Mouse (Mus musculus) yolk sac, embryonic 10.5 days (tissue): ENCODE results near the gene Szt2.

Source experiments
- DNase-seq: peaks from one replicate; pipeline ENCODE4 v3.0.0-alpha.2; 2017; ENCODE audit warnings: low spot score

The Szt2 gene

GRCm38 (mm10) chr4:118409142-118409900 is at the start of gene Szt2, which contains the start of gene Med8:
Gene Szt2, minus strand, starts transcription at chr4:118409273.
Gene Med8, plus strand, starts transcription at chr4:118409337.
- DNase-seq: peak; percentile 94

- DNase-seq: no peak
Observed at GRCm38 (mm10) chr4:118457345-118457975, 48.4 kb upstream of the Szt2 start, which contains the start of gene Mpl. Gene Mpl, minus strand, starts transcription at chr4:118457513.

GRCm38 (mm10) chr4:118446415-118447153 is 37.5 kb upstream of the Szt2 start:
- DNase-seq: no peak

DNA sequence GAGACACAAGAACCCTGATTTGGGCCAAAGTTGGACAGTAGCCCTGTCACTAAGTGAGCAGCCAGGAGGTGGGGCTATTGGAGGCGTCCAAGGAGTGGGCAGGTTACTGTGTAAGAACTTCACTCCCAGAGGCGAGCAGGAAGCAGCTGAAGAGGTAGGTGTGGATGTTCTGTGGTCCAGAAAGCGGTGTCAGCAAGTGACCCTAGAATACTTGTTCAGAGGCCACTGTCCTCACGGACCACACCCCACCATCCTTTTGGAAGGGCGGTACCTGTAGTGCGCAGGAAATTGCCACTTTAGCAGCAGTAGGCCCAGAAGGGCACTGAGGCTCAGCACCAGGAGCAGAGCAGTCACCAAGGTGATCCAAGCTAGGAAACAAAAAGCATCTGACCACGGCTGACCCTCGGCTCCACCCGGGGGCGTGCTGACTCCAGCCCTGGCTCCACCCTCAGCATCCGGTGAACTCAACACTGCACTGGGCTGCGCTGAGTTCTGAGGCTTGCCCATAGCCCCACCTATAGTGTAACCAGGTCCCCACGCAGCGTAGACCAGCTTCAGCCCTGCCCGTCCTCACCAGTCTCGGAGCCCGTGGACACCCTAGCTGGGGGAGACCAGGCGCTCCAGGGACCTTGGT is 36.8 kb upstream of the Szt2 start:
- peak; percentile 55 for DNase-seq

- DNase-seq: no peak
Observed at GRCm38 (mm10) chr4:118445088-118445487, 36.0 kb upstream of the Szt2 start.

- peak; percentile 66 for DNase-seq
Observed at GRCm38 (mm10) chr4:118437829-118438253, 28.8 kb upstream of the Szt2 start.

DNA sequence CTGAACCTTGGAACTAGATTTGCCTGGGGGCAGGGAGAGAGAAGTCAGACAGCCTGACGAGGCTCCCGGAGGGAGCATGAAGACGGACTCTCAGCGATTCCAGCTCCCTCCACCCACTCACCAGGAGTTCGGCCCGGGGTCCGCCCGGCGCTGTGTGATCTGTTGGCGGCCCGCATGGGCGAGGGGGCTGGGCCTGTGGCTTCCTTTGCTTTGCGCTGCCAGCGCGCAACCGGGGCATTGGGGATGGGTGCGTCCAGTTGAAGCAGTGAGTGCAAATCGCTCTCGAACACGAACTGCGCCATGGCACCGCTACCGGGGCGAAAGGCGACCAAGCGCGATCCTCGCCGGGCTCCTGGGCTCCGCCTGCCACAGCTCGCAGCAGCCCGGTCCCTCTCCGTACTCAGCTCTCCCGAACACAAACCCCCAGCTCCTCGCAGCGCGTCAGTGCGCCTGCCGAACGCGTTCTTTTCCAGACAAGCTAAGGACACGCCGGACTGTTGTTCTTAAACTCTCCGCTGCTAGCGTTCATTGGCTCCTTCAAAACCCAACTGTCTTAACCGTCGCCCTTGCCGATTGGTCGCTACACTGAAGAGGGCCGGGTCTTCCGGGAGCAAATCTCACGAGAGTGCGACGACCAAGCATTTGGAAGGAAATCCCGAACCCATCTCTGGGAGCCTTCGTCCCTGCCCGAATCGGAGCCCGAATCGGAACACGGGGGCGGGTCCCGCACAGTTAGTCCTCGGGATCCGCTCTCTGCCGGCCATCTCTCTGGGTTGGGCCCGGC is 27.9 kb upstream of the Szt2 start, which contains the start of gene Cdc20:
TSS of gene Cdc20 (minus strand) at position 533 of the 784 bp plus-strand sequence.
- DNase-seq: peak; percentile 95

- peak; percentile 77 for DNase-seq
Observed at GRCm38 (mm10) chr4:118432332-118432731, 23.3 kb upstream of the Szt2 start.

GRCm38 (mm10) chr4:118429215-118429895 is 20.3 kb upstream of the Szt2 start:
- DNase-seq: peak; percentile 64

DNA sequence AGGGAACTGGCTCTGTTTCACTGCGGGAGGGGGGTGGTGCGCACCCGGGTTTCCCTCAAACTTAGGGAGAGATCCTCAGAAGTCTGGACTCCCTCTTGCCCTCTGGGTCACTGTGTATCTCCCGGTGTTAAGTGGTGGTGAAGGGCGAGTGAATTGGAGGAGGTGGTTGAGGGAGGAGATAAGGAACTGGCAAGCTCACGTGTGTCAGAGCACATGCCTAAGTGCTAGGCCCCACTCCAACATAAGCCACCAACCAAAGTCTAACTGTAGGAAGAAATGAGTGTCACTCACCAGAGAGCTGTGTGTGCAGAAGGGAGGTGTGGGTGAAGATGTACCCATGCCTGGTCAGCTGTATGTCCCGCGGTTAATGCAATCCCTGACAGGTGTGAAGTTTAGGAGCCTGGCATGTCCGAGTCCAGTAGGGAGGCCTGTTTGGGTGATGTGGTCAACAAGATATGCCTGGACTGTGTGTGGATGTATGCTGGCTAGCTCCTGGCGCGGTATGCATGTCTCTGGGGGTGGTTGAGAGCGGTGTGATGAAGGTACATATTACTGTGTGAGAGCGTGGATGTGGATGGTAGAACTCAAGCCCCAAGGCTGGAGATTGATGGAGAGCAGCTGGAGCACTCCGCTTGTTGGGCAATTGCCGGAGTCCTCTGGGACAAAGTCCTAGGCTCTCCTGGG is 19.6 kb upstream of the Szt2 start:
- peak; percentile 56 for DNase-seq

DNA sequence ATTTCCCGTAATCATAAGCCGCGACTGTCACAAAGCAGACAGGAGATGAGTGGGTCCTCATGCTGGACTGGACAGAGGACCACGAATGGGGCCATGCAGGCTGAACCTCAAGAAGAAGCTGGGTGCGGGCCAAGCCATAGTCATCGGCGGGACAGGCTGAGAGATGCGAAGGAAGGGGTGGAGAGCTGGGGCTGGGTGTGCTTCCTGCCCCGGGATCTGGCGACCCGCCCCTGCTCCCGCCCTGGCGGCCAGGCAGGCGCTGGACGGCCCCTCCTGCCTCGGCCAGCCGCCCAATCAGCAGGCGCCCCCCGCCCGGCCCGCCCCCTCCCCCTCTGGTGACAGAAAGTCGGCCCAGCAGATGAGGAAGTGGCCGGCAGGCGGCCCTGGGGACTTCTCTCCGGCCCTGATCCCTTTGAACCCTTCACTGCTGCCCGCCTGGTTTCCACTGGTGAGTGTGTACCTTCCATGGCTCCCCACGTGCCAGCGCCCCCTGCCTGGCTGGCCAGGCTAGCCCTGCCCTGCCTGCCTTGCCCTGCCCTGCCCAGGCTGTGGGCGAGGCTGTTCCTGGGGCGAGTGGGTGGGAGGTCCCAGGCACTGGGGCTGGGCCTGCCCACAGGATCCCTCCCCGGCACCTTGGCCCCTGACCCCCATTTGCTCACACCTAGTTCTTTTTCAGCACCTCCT is 18.8 kb upstream of the Szt2 start, which contains the start of gene Elovl1:
TSS of gene Elovl1 (plus strand) at position 326 of the 684 bp plus-strand sequence.
- DNase-seq: peak; percentile 97

GRCm38 (mm10) chr4:118427415-118427767 is 18.3 kb upstream of the Szt2 start:
- no peak for DNase-seq

DNA sequence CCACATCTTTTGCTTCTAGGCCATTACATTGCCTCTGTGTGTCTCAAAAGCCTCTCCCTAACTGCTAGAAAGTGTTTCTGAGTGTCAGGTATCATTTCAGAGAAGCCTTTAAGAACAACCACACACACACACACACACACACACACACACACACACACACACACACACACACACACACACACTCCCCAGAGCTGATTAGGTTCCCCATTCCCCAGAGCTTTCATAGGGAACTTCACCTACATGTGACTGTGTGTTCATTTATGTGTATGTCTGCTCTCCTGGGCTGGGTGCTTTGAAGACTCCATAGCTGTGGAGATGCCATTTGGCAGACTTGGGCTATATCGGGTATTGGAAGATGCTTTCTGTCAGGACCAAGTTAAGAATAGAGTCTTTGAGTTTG is 16.3 kb upstream of the Szt2 start:
- DNase-seq: no peak

DNA sequence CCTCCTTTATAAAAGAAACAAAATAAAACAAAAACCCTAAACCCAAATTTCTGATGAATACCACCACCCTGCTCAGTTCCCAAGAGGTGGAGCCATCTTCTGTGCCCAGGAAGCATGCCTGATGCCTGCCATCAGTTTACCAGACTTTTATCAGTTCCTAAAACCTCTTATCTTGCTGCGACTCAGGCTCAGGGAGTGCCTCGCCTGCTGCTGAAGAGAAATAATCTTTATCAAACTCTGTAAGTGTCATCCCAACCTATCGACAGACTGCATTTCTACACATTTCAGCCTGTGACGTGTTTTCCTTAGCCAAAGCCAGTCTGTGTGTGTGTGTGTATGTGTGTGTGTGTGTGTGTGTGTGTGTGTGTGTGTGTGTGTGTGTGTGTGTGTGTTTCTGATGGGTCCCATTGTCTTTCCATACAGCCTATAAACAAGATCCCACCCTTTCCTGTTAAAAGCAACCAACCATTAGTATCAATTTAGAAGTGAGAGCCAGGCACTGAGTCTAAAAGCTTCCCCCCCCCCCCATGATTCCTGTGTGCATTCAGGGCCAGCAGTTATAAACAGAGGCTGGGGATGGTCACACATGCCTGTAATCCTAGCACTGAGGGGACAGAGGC is 15.6 kb upstream of the Szt2 start:
- DNase-seq: no peak

- no peak for DNase-seq
Observed at GRCm38 (mm10) chr4:118421384-118421783, 12.3 kb upstream of the Szt2 start.

- DNase-seq: no peak
Observed at GRCm38 (mm10) chr4:118417112-118417797, 8.2 kb upstream of the Szt2 start.

DNA sequence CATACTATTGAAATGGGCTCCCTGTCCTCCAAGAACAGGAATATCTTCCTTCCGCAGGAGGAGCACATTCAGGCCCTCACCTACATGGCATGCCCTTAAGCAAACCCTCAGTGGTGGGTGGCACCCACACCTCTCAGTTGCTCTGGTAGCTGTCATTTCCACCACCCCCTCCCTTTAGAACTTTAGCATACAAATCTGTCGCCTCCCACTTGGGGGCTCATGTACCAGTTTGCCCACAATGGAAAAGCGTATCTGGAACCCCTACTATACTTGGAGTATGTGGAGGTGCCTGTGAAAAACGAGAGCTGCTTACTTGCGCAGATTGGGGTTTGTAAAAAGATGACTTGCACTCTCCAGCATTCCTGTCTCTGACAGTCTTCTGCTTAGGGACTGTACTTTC is 7.3 kb upstream of the Szt2 start:
- DNase-seq: no peak

GRCm38 (mm10) chr4:118415779-118416178 is 6.7 kb upstream of the Szt2 start:
- no peak for DNase-seq
